Mouse (Mus musculus): ENCODE measurements around the gene Cmtm2b.

GRCm38 (mm10) chr8:104344622-104345021, 22.6 kb downstream of the Cmtm2b start:
- TF ChIP-seq CTCF (IDR thresholded peaks at IDR 0.05; ENCODE audit: control insufficient read depth, insufficient read depth, insufficient replicate concordance, low read depth, low read length), result no peak
- TF ChIP-seq POLR2A (IDR thresholded peaks at IDR 0.05; ENCODE audit: control insufficient read depth, low read depth, low read length), result no peak

Measured in testis, adult 2 months (tissue).